Mouse (Mus musculus) C2C12 (cell line): ENCODE data around the gene 1700021F05Rik.

ENCODE experiments used
- CTCF ChIP-seq: IDR thresholded peaks from one replicate; pipeline ENCODE4 v1.5.1; 2011; ENCODE audit not compliant: control insufficient read depth, insufficient read depth, insufficient read length
- USF1 ChIP-seq: IDR thresholded peaks from one replicate; pipeline ENCODE4 v1.6.1; 2011; ENCODE audit warnings: low read depth, mild to moderate bottlenecking, control low read depth, moderate library complexity

DNA sequence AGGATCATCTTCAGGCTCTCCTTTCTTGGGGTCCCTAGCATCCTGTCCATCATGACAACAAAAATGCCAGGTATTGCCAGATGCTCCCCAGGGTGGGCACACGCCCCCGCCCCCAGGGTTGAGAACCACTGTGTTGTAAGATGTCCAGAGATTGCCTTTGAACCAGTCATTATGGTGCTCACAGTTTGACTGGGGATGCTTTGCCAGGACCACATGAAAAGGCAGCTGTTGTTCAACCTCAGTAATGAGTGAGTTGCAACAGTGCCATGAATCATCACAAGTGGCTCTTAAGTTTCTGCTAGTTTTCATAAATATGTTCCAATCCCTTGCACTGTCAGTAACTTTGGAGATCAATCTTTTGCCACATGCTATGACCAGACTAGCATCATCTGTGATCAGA, 20.8 kb downstream of the 1700021F05Rik start:
- no peak for TF ChIP-seq CTCF
- TF ChIP-seq USF1 = no peak
